ENCODE assay signal across 8 mouse cellular contexts in the genomic region with DNA sequence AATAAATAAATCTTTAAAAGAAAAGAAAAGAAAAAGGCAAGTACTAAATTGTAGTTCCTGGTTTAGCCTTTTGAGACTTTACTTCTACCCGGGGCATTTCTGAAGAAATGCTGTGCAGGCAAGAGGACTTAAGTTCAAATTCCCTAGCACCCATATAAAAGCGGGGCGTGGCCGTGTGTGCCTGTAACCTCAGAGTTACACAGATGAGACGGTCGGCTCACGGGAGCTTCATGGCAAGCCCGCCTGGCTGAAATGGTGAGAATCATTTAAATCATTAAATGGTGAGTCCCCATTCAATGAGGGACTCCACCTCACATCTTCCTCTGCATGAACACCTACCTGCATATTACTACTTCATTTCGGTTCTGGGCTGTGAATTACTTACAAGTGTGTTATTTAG.
"Had no signal": no experiment of that assay in that cellular context is flagged by ENCODE, and none has a peak within 500 bp of the region (broad histone marks: within the 10 kb centered on the region; RNA-seq: fewer than 3 reads in every experiment).

No protein-coding gene starts in this region.

- H3K4me1 ChIP-seq: limb, embryonic 10.5 days; midbrain, embryonic 15.5 days; stomach, embryonic 15.5 days had no signal

- H3K9ac ChIP-seq: liver, embryonic 15.5 days; midbrain, embryonic 15.5 days; stomach, embryonic 15.5 days had no signal

- H3K36me3 ChIP-seq: limb, embryonic 10.5 days; liver, embryonic 15.5 days; midbrain, embryonic 15.5 days; stomach, embryonic 15.5 days had no signal

- H3K27ac ChIP-seq: limb, embryonic 10.5 days; liver, embryonic 15.5 days; midbrain, embryonic 15.5 days; stomach, embryonic 15.5 days had no signal

- H3K4me2 ChIP-seq: liver, embryonic 11.5 days; liver, embryonic 15.5 days; midbrain, embryonic 15.5 days; stomach, embryonic 15.5 days had no signal

- H3K27me3 ChIP-seq: liver, embryonic 15.5 days; midbrain, embryonic 15.5 days; stomach, embryonic 15.5 days had no signal

- DNase-seq: lung, adult 2 months; right cerebral cortex, postnatal 4 days had no signal

- H3K4me3 ChIP-seq: limb, embryonic 10.5 days; liver, embryonic 15.5 days; midbrain, embryonic 15.5 days; stomach, embryonic 15.5 days had no signal

- H3K9me3 ChIP-seq: limb, embryonic 10.5 days; liver, embryonic 15.5 days; midbrain, embryonic 15.5 days; stomach, embryonic 15.5 days had no signal

- ATAC-seq: lung, postnatal 0 days; midbrain, embryonic 15.5 days had no signal
